15 mouse cellular contexts compared by ENCODE assay signal in the genomic region with DNA sequence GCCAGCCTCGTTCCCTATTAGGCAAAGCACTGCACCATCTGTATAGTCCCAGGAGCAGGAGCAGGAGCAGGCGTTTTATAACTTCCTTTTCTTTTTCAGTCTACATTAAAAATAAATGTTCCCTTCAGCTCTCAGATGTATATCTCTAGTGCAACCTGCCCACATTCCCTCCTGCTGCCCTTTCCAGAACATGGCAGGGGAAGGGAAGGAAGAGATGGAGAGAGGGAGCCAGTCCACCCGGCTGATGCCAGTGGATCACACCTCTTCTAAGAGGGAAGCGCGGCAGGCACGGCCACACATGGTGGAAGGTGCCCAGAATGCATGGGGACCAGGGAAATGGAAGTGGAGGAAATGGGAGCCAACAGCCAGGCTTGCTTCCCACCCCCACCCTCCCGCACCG. TPM values are rescaled to one million over a fixed set of nuclear protein-coding genes. Genes with fewer than 3 reads are reported as not detected.
A peak's percentile ranks its signal among the peaks of the same experiment; 100 is the strongest.
DNase-seq lines count a peak whose midpoint lies in the region; ATAC-seq and TF ChIP-seq lines count a peak whose summit lies in the region.
"Had no signal": no experiment of that assay in that cellular context is flagged by ENCODE, and none has a peak within 500 bp of the region (broad histone marks: within the 10 kb centered on the region; RNA-seq: fewer than 3 reads in every experiment).

No protein-coding gene starts in this region.

- H3K36me3 ChIP-seq in kidney, embryonic 16.5 days (ENCODE audit: insufficient read depth, low read length), result no peaks in the 10 kb centered on the region
- no peaks in the 10 kb centered on the region for H3K36me3 ChIP-seq in intestine, embryonic 15.5 days
- H3K36me3 ChIP-seq: limb, embryonic 13.5 days; midbrain, embryonic 15.5 days had no signal

- H3K4me1 ChIP-seq in kidney, embryonic 16.5 days (ENCODE audit: insufficient read depth, low read length), result 0 out of 2 replicates have a peak, but pooled peaks cover 5% of the 10 kb centered on the region
- H3K4me1 ChIP-seq in cortical plate, adult 2 months (ENCODE audit: control insufficient read depth, insufficient read depth, low read length), result peaks cover 17% of the 10 kb centered on the region
- 0 out of 2 replicates have a peak, but pooled peaks cover 4% of the 10 kb centered on the region for H3K4me1 ChIP-seq in intestine, embryonic 15.5 days (replicated peaks)
- H3K4me1 ChIP-seq: midbrain, embryonic 15.5 days had no signal

- H3K4me3 ChIP-seq in kidney, embryonic 16.5 days (ENCODE audit: low read length), result no peak overlapping the region
- no peak overlapping the region for H3K4me3 ChIP-seq in cortical plate, adult 2 months (ENCODE audit: insufficient read depth, low read length)
- H3K4me3 ChIP-seq in left cerebral cortex, adult 2 months, result no peak overlapping the region
- H3K4me3 ChIP-seq in intestine, embryonic 15.5 days (replicated peaks), result no peak overlapping the region
- H3K4me3 ChIP-seq: limb, embryonic 13.5 days; midbrain, embryonic 15.5 days had no signal

- no peak for ATAC-seq in kidney, embryonic 16.5 days (ENCODE audit: low FRiP score, low TSS enrichment)
- ATAC-seq in megakaryocyte-erythroid progenitor cell, adult 5-6 weeks (replicated peaks; ENCODE audit: low FRiP score, low TSS enrichment, poor library complexity, severe bottlenecking), result no peak
- no peak for ATAC-seq in intestine, embryonic 15.5 days
- ATAC-seq: activated CD4-positive, CD25-positive, alpha-beta regulatory T cell, adult 4 months; midbrain, embryonic 15.5 days; Patski had no signal

- TF ChIP-seq CTCF in cortical plate, adult 2 months (IDR thresholded peaks at IDR 0.05; ENCODE audit: extremely low read depth, insufficient read depth, low read length), result no peak
- no peak for TF ChIP-seq CTCF in left cerebral cortex, adult 2 months (IDR thresholded peaks at IDR 0.05)

- intact Hi-C loops in left cerebral cortex, adult 2 months (cut with DNase I), result loop anchor here (1.0 to 2.0 kb wide), 2 partner anchors 58 to 90 kb away; a partner anchor contains a TSS

- no peaks in the 10 kb centered on the region for H3K27me3 ChIP-seq in kidney, embryonic 16.5 days (ENCODE audit: insufficient read depth, low read length)
- no peaks in the 10 kb centered on the region for H3K27me3 ChIP-seq in intestine, embryonic 15.5 days (replicated peaks)
- H3K27me3 ChIP-seq: midbrain, embryonic 15.5 days; Patski had no signal

- no peak overlapping the region for H3K4me2 ChIP-seq in kidney, embryonic 16.5 days (replicated peaks; ENCODE audit: low read depth, low read length)
- no peak overlapping the region for H3K4me2 ChIP-seq in intestine, embryonic 15.5 days (replicated peaks)
- H3K4me2 ChIP-seq: limb, embryonic 13.5 days; midbrain, embryonic 15.5 days had no signal

- WGBS in kidney, embryonic 16.5 days, result 70% methylated on average over 6 of the region's 8 CpGs
- WGBS in intestine, embryonic 15.5 days, result 82% methylated on average over 8 of the region's 8 CpGs

- TF ChIP-seq POLR2A in cortical plate, adult 2 months (IDR thresholded peaks at IDR 0.05; ENCODE audit: extremely low read depth, insufficient read depth, low read length), result 0 out of 2 replicates have a peak, but pooled peaks have one; percentile 40

- H3K9ac ChIP-seq in kidney, embryonic 16.5 days (replicated peaks; ENCODE audit: low read length), result no peak overlapping the region
- no peak overlapping the region for H3K9ac ChIP-seq in intestine, embryonic 15.5 days
- H3K9ac ChIP-seq: limb, embryonic 13.5 days; liver, embryonic 14.5 days; midbrain, embryonic 15.5 days had no signal

- H3K9me3 ChIP-seq in kidney, embryonic 16.5 days (ENCODE audit: low read length), result no peaks in the 10 kb centered on the region
- H3K9me3 ChIP-seq in intestine, embryonic 15.5 days, result no peaks in the 10 kb centered on the region
- H3K9me3 ChIP-seq: limb, embryonic 13.5 days; midbrain, embryonic 15.5 days had no signal

- peak overlapping the region; percentile 56; the same call in 1 of the 2 replicates for H3K27ac ChIP-seq in kidney, embryonic 16.5 days (ENCODE audit: low read length)
- H3K27ac ChIP-seq in cortical plate, adult 2 months (ENCODE audit: insufficient read depth, low read length), result peak overlapping the region; percentile 88
- peak overlapping the region; percentile 90 for H3K27ac ChIP-seq in left cerebral cortex, adult 2 months
- no peak overlapping the region for H3K27ac ChIP-seq in intestine, embryonic 15.5 days
- H3K27ac ChIP-seq: limb, embryonic 13.5 days; liver, embryonic 14.5 days; midbrain, embryonic 15.5 days had no signal

- DNase-seq in kidney, adult 8-10 months, result no peak
- DNase-seq in left cerebral cortex, adult 2 months (ENCODE audit: extremely low spot score in 1 of 2, low spot score in 2 of 2), result peak in 1 of 2 experiments; percentile 69
- DNase-seq in right cerebral cortex, postnatal 10 days (ENCODE audit: low spot score in 2 of 2), result peak; percentile 67 to 79
- DNase-seq in urinary bladder, postnatal 36 days (ENCODE audit: low spot score in 2 of 2), result no peak
- DNase-seq: adrenal gland, postnatal 14 days; cerebellum, postnatal 36 days had no signal

RNA-seq across cellular contexts. Expression of a gene that starts 56.7 kb away (rescaled TPM):
- polyA plus RNA-seq in kidney, embryonic 16.5 days (2015; fragmentation: Nextera tagmentation; extraction: Ambion mirVana), result 9.2 and 13.8 TPM in 2 replicates
- 163 and 164 TPM in 2 replicates for polyA plus RNA-seq in cortical plate, adult 2 months (2012; rRNA removed)
- total RNA-seq in left cerebral cortex, adult 2 months (2021), result 100 to 1,000 TPM; 161 to 173 TPM
- total RNA-seq in megakaryocyte-erythroid progenitor cell, adult 5-6 weeks (2014; fragmentation: Nextera tagmentation), result 0.31 and 1.5 TPM in 2 replicates
- 0.76 and 1.3 TPM in 2 replicates for total RNA-seq in megakaryocyte-erythroid progenitor cell, adult 5-6 weeks (2017)
- 6.7 and 7.7 TPM in 2 replicates for polyA plus RNA-seq in intestine, embryonic 15.5 days (2015; fragmentation: Nextera tagmentation; extraction: Ambion mirVana)

Comparison
In these comparisons a context has a peak if more than half of its experiments do, and no peak if none do; other contexts are left out.
1. DNase-seq: peak in right cerebral cortex, postnatal 10 days (2 of 2); none in kidney, adult 8-10 months (0 of 2) and urinary bladder, postnatal 36 days (0 of 2).
2. RNA of a gene that starts 56.7 kb away (polyA plus RNA-seq): 163 to 164 TPM in cortical plate, adult 2 months; 9.2 to 13.8 TPM in kidney, embryonic 16.5 days and 6.7 to 7.7 TPM in intestine, embryonic 15.5 days; every median in the first group is over 10 times any median in the second.